Mouse (Mus musculus): ENCODE data around the gene Nt5dc3.
A peak's percentile ranks its signal among the peaks of the same experiment; 100 is the strongest.

The Nt5dc3 gene

GRCm38 (mm10) chr10:86815133-86815532 lies 36.3 kb downstream of the Nt5dc3 start:
- DNase-seq (ENCODE audit: low read depth): no peak

GRCm38 (mm10) chr10:86819649-86820165 lies 40.9 kb downstream of the Nt5dc3 start:
- no peak for DNase-seq (ENCODE audit: low read depth)

- no peak for DNase-seq (ENCODE audit: low read depth)
These were observed 42.2 kb downstream of the Nt5dc3 start for GRCm38 (mm10) chr10:86821014-86821413.

- DNase-seq (ENCODE audit: low read depth): peak; percentile 31
These were observed 45.3 kb downstream of the Nt5dc3 start for GRCm38 (mm10) chr10:86824093-86824492.

GRCm38 (mm10) chr10:86824871-86825270 lies 46.1 kb downstream of the Nt5dc3 start:
- no peak for DNase-seq (ENCODE audit: low read depth)

- DNase-seq (ENCODE audit: low read depth): peak; percentile 21
These were observed 47.2 kb downstream of the Nt5dc3 start for GRCm38 (mm10) chr10:86825871-86826522.

GRCm38 (mm10) chr10:86826929-86827328 lies 48.1 kb downstream of the Nt5dc3 start:
- DNase-seq (ENCODE audit: low read depth): no peak

- no peak for DNase-seq (ENCODE audit: low read depth)
These were observed 49.7 kb downstream of the Nt5dc3 start for GRCm38 (mm10) chr10:86828221-86829135.

- DNase-seq (ENCODE audit: low read depth): no peak
These were observed 50.7 kb downstream of the Nt5dc3 start for GRCm38 (mm10) chr10:86829515-86829914.

- no peak for DNase-seq (ENCODE audit: low read depth)
These were observed 58.0 kb downstream of the Nt5dc3 start for GRCm38 (mm10) chr10:86836784-86837183.

- no peak for DNase-seq (ENCODE audit: low read depth)
These were observed 60.0 kb downstream of the Nt5dc3 start for GRCm38 (mm10) chr10:86838827-86839226.

GRCm38 (mm10) chr10:86842659-86843058 lies 63.9 kb downstream of the Nt5dc3 start:
- peak; percentile 80 for DNase-seq (ENCODE audit: low read depth)

GRCm38 (mm10) chr10:86846926-86847467 lies 68.2 kb downstream of the Nt5dc3 start:
- no peak for DNase-seq (ENCODE audit: low read depth)

GRCm38 (mm10) chr10:86849087-86849486 lies 70.3 kb downstream of the Nt5dc3 start:
- DNase-seq (ENCODE audit: low read depth): no peak

- DNase-seq (ENCODE audit: low read depth): peak; percentile 24
These were observed 70.7 kb downstream of the Nt5dc3 start for GRCm38 (mm10) chr10:86849508-86849907.

GRCm38 (mm10) chr10:86852160-86852559 lies 73.4 kb downstream of the Nt5dc3 start:
- no peak for DNase-seq (ENCODE audit: low read depth)

GRCm38 (mm10) chr10:86853433-86853832 lies 74.6 kb downstream of the Nt5dc3 start:
- no peak for DNase-seq (ENCODE audit: low read depth)

- DNase-seq (ENCODE audit: low read depth): no peak
These were observed 81.6 kb downstream of the Nt5dc3 start for GRCm38 (mm10) chr10:86860396-86860795.

GRCm38 (mm10) chr10:86862496-86862895 lies 83.7 kb downstream of the Nt5dc3 start:
- no peak for DNase-seq (ENCODE audit: low read depth)

- no peak for DNase-seq (ENCODE audit: low read depth)
These were observed 84.6 kb downstream of the Nt5dc3 start for GRCm38 (mm10) chr10:86863429-86863828.

GRCm38 (mm10) chr10:86872121-86872520 lies 93.3 kb downstream of the Nt5dc3 start:
- no peak for DNase-seq (ENCODE audit: low read depth)

- DNase-seq (ENCODE audit: low read depth): no peak
These were observed 93.8 kb downstream of the Nt5dc3 start for GRCm38 (mm10) chr10:86872591-86872990.

GRCm38 (mm10) chr10:86878721-86879120 lies 99.9 kb downstream of the Nt5dc3 start:
- DNase-seq (ENCODE audit: low read depth): no peak

Data from NIH3T3 (cell line).